Mouse (Mus musculus) CH12.LX (cell line): ENCODE measurements around the gene Ddx27. TPM values are rescaled to one million over a fixed set of nuclear protein-coding genes. Genes with fewer than 3 reads are reported as not detected.

Experiments
- DNase-seq: peaks from one replicate; pipeline ENCODE4 v3.0.0-alpha.2; 2013; ENCODE audit errors: extremely low read depth
- H3K27ac ChIP-seq: 2 replicates; pipeline ENCODE4 v1.5.1; 2012; ENCODE audit warnings: low read depth, mild to moderate bottlenecking, control low read depth, moderate library complexity; ENCODE audit not compliant: insufficient read depth
- H3K27me3 ChIP-seq: replicated peaks from 2 replicates; pipeline ENCODE3; 2012; ENCODE audit warnings: inconsistent platforms
- H3K36me3 ChIP-seq, 2 experiments: replicated peaks in 1 of 2; 2 replicates each; pipeline versions ENCODE3 to v1.6.1; 2012; ENCODE audit warnings: inconsistent platforms in 1 of 2, low read length in 1 of 2, mild to moderate bottlenecking in 1 of 2, mixed read lengths in 1 of 2, moderate library complexity in 1 of 2; ENCODE audit not compliant: control insufficient read depth in 1 of 2, insufficient read depth in 1 of 2
- H3K4me1 ChIP-seq, 2 experiments: 2 replicates each; pipeline ENCODE4 v1.6.1; 2012; ENCODE audit warnings: inconsistent platforms in 1 of 2, moderate library complexity in 1 of 2; ENCODE audit not compliant: insufficient read depth in 2 of 2, control insufficient read depth in 1 of 2
- H3K4me2 ChIP-seq: 2 replicates; pipeline ENCODE4 v1.6.1; 2012; ENCODE audit warnings: low read depth, mild to moderate bottlenecking, control low read depth; ENCODE audit not compliant: poor library complexity, insufficient read depth, severe bottlenecking
- H3K4me3 ChIP-seq, 3 experiments: fragments of 150-350 bp in 1 of 3; sonication (generic) in 1 of 3; replicated peaks in 1 of 3; 2 replicates each; pipeline versions ENCODE3 to v1.5.1; 2011 to 2012; ENCODE audit warnings: low read depth in 2 of 3, low read length in 2 of 3, mild to moderate bottlenecking in 2 of 3, moderate library complexity in 2 of 3, control low read depth in 1 of 3, improper control_type of control experiment in 1 of 3, inconsistent platforms in 1 of 3, mixed read lengths in 1 of 3; ENCODE audit not compliant: poor library complexity in 1 of 3
- H3K79me2 ChIP-seq: replicated peaks from 2 replicates; pipeline ENCODE4 v1.6.1; 2012; ENCODE audit warnings: mild to moderate bottlenecking, moderate library complexity; ENCODE audit not compliant: control insufficient read depth, poor library complexity, insufficient read depth, severe bottlenecking; ENCODE audit errors: extremely low read depth
- H3K9ac ChIP-seq: 2 replicates; pipeline ENCODE4 v1.6.1; 2012; ENCODE audit warnings: low read depth, mild to moderate bottlenecking, control low read depth, moderate library complexity; ENCODE audit not compliant: insufficient read depth
- H3K9me3 ChIP-seq: replicated peaks from 2 replicates; pipeline ENCODE3; 2012; ENCODE audit warnings: low read length, inconsistent platforms, mixed read lengths
- BHLHE40 ChIP-seq: IDR thresholded peaks from 2 replicates; pipeline ENCODE4 v1.6.1; 2011; ENCODE audit warnings: mild to moderate bottlenecking, low read depth, low read length, improper control_type of control experiment
- E2F4 ChIP-seq: IDR thresholded peaks from 2 replicates; pipeline ENCODE4 v1.6.1; 2011; ENCODE audit warnings: low read depth, low read length, improper control_type of control experiment; ENCODE audit not compliant: insufficient replicate concordance
- ETS1 ChIP-seq: conservative IDR thresholded peaks from 2 replicates; pipeline ENCODE4 v1.6.1; 2012; ENCODE audit warnings: low read depth, mild to moderate bottlenecking, inconsistent platforms, low read length, improper control_type of control experiment, moderate library complexity
- IRF4 ChIP-seq: IDR thresholded peaks from 2 replicates; pipeline ENCODE4 v1.6.1; 2014; ENCODE audit warnings: low read depth, mild to moderate bottlenecking, inconsistent platforms, low read length, improper control_type of control experiment
- JUN ChIP-seq: IDR thresholded peaks from 2 replicates; pipeline ENCODE4 v1.6.1; 2011; ENCODE audit warnings: low read depth, mild to moderate bottlenecking, low read length, improper control_type of control experiment, moderate library complexity; ENCODE audit not compliant: insufficient read depth
- MAFK ChIP-seq: IDR thresholded peaks from 2 replicates; pipeline ENCODE4 v1.6.1; 2011; ENCODE audit warnings: low read length, improper control_type of control experiment; ENCODE audit not compliant: insufficient replicate concordance
- MXI1 ChIP-seq: IDR thresholded peaks from 2 replicates; pipeline ENCODE4 v1.6.1; 2011; ENCODE audit warnings: mild to moderate bottlenecking, low read depth, low read length, improper control_type of control experiment
- MYC ChIP-seq: IDR thresholded peaks from 2 replicates; pipeline ENCODE4 v1.6.1; 2011; ENCODE audit warnings: low read depth, mild to moderate bottlenecking, improper control_type of control experiment, low read length
- NRF1 ChIP-seq: IDR thresholded peaks from 2 replicates; pipeline ENCODE4 v1.6.1; 2014; ENCODE audit warnings: low read depth, mild to moderate bottlenecking, inconsistent platforms, low read length, improper control_type of control experiment, moderate library complexity
- POLR2AphosphoS2 ChIP-seq: IDR thresholded peaks from 2 replicates; pipeline ENCODE4 v1.6.1; 2011; ENCODE audit warnings: low read depth, low read length, improper control_type of control experiment
- TCF12 ChIP-seq: IDR thresholded peaks from 2 replicates; pipeline ENCODE4 v1.6.1; 2014; ENCODE audit warnings: low read depth, mild to moderate bottlenecking, inconsistent platforms, low read length, improper control_type of control experiment
- USF2 ChIP-seq: conservative IDR thresholded peaks from 2 replicates; pipeline ENCODE4 v1.6.1; 2011; ENCODE audit warnings: low read depth, low read length, improper control_type of control experiment
- ZC3H11A ChIP-seq: IDR thresholded peaks from 2 replicates; pipeline ENCODE4 v1.6.1; 2012; ENCODE audit warnings: low read depth, mild to moderate bottlenecking, inconsistent platforms, low read length, improper control_type of control experiment
- ZMIZ1 ChIP-seq: IDR thresholded peaks from 2 replicates; pipeline ENCODE4 v1.6.1; 2012; ENCODE audit warnings: low read depth, mild to moderate bottlenecking, inconsistent platforms, low read length, improper control_type of control experiment
- ZNF384 ChIP-seq: IDR thresholded peaks from 2 replicates; pipeline ENCODE4 v1.6.1; 2012; ENCODE audit warnings: low read depth, low read length, improper control_type of control experiment, inconsistent platforms
- dilution Hi-C: fragments of 300-500 bp; cut with MboI; formaldehyde crosslinking; loops from 2 replicates; pipeline ENCODE4 v1.14.3; 2020; ENCODE audit warnings: low sequenced_read_pairs; ENCODE audit not compliant: extremely low pct_unique_long_range_greater_than_20kb, extremely low pct_ligation_motif_present
- in situ Hi-C: fragments of 300-500 bp; cut with MboI; formaldehyde crosslinking; loops from 3 replicates; pipeline ENCODE4 v1.14.3; 2019; ENCODE audit warnings: low sequenced_read_pairs, low pct_ligation_motif_present, low pct_unique_long_range_greater_than_20kb, mixed read lengths
- polyA plus RNA-seq: library from polyadenylated mRNA; unstranded; fragments of >175 nt; gene quantifications from 2 replicates; pipeline ENCODE4 v1.2.1, GENCODE M21; 2012; ENCODE audit warnings: low read depth; ENCODE audit not compliant: insufficient read length
- total RNA-seq, 2 experiments: library from RNA; depleted of rRNA; stranded (reverse); fragments of 300-350 nt in 1 of 2; fragments of >200 nt in 1 of 2; gene quantifications; 2 replicates each; pipeline ENCODE4 v1.2.3; 2012 to 2014

Gene Ddx27
- total and polyA plus RNA-seq, 3 experiments, result 139 to 224 (median 157) TPM

- Histone ChIP-seq H3K79me2 (no peaks in the 10 kb centered on the region), H3K4me3 (no peak overlapping the region), H3K27me3 (peaks cover 12% of the 10 kb centered on the region), H3K9me3 (peaks cover 5% of the 10 kb centered on the region), H3K4me1 (peaks cover 19 to 45% of the 10 kb centered on the region in 2 experiments), H3K9ac (no peak overlapping the region), H3K4me2 (no peak overlapping the region), H3K27ac (no peak overlapping the region), H3K36me3 (no peaks in the 10 kb centered on the region)
- TF ChIP-seq POLR2AphosphoS2 (no peak), MYC (no peak), MAFK (no peak), USF2 (no peak), ZNF384 (no peak), JUN (no peak), BHLHE40 (no peak), ZMIZ1 (no peak), NRF1 (no peak), MXI1 (no peak)
- DNase-seq, result no peak
- in situ Hi-C loops (no loop called here), dilution Hi-C loops (no loop called here)
Observed at GRCm38 (mm10) chr2:167076759-167077158, 61.8 kb downstream of the Ddx27 start.

GRCm38 (mm10) chr2:167077199-167077962, 62.4 kb downstream of the Ddx27 start:
- in situ Hi-C loops (no loop called here), dilution Hi-C loops (no loop called here)
- Histone ChIP-seq H3K27me3 (peaks cover 14% of the 10 kb centered on the region), H3K4me1 (peaks cover 22 to 49% of the 10 kb centered on the region in 2 experiments), H3K9ac (no peak overlapping the region), H3K27ac (no peak overlapping the region), H3K4me2 (no peak overlapping the region), H3K36me3 (no peaks in the 10 kb centered on the region), H3K9me3 (peaks cover 5% of the 10 kb centered on the region), H3K79me2 (no peaks in the 10 kb centered on the region), H3K4me3 (no peak overlapping the region)
- no peak for DNase-seq
- TF ChIP-seq ETS1, result peak; percentile 51
- TF ChIP-seq TCF12, result peak; percentile 77; the same call in 1 of the 2 replicates
- TF ChIP-seq ZC3H11A, result no peak
- TF ChIP-seq IRF4, result peak; percentile 47; the same call in 1 of the 2 replicates
- no peak for TF ChIP-seq E2F4
